Mouse (Mus musculus): Measurements from ENCODE around the gene Plekhh2.

DNA sequence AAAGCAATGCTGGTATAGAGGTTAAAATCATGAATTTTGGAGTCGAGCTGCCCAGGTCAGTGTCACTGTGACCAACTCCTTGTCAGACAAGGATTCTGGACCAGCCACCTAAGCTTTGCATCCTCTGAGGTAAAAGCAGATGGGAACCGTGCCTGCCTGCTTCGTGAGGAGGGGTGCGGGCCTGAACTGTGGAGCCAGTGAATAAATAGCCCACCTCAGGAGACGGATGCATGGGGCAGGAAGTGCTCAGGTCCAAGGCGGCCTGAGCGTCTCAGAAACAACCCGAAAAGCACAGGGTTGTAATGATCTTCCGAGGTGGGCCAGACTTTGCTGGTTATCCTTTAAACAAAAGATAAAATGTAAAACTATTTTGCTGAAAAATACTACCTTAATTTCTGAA, 133.4 kb downstream of the Plekhh2 start:
- TF ChIP-seq CTCF (IDR thresholded peaks at IDR 0.05; ENCODE audit: borderline replicate concordance, extremely low read depth, insufficient read depth, insufficient read length) (no peak), POLR2A (IDR thresholded peaks at IDR 0.05; ENCODE audit: borderline replicate concordance, extremely low read depth, insufficient read depth, insufficient read length, poor library complexity, severe bottlenecking) (no peak)
